Mouse (Mus musculus) G1E (cell line): ENCODE data around the gene Psmg1. TPM values are rescaled to one million over a fixed set of nuclear protein-coding genes. Genes with fewer than 3 reads are reported as not detected.

Source experiments
- ATAC-seq: 2 replicates; pipeline ENCODE4 v1.8.0; 2016; ENCODE audit warnings: mild to moderate bottlenecking; ENCODE audit not compliant: insufficient number of reproducible peaks, poor library complexity, low FRiP score, severe bottlenecking; ENCODE audit errors: extremely low read depth
- DNase-seq: peaks from one replicate; pipeline ENCODE4 v3.0.0; 2012; ENCODE audit warnings: low spot score
- H3K27me3 ChIP-seq: 2 replicates; pipeline ENCODE4 v1.6.1; 2012; ENCODE audit warnings: mild to moderate bottlenecking, low read length, inconsistent platforms; ENCODE audit not compliant: insufficient read depth
- H3K36me3 ChIP-seq: replicated peaks from 2 replicates; pipeline ENCODE3; 2012; ENCODE audit warnings: mild to moderate bottlenecking, inconsistent platforms
- H3K4me1 ChIP-seq: 2 replicates; pipeline ENCODE4 v1.6.1; 2012; ENCODE audit warnings: low read depth, low read length, inconsistent platforms, mixed read lengths; ENCODE audit not compliant: insufficient read depth
- H3K4me3 ChIP-seq: 2 replicates; pipeline ENCODE4 v1.5.1; 2012; ENCODE audit warnings: low read depth, mild to moderate bottlenecking, inconsistent platforms, low read length, moderate library complexity, mixed read lengths
- H3K9me3 ChIP-seq: replicated peaks from 2 replicates; pipeline ENCODE4 v1.6.1; 2012; ENCODE audit warnings: inconsistent platforms
- CTCF ChIP-seq: IDR thresholded peaks from 2 replicates; pipeline ENCODE4 v1.5.1; 2012; ENCODE audit warnings: low read depth, low read length, inconsistent platforms, mixed read lengths
- GATA1 ChIP-seq: IDR thresholded peaks from 2 replicates; pipeline ENCODE4 v1.6.1; 2012; ENCODE audit warnings: borderline replicate concordance, low read length, inconsistent platforms, mixed read lengths
- GATA2 ChIP-seq: IDR thresholded peaks from 2 replicates; pipeline ENCODE4 v1.6.1; 2012; ENCODE audit warnings: low read depth, low read length, inconsistent platforms, borderline replicate concordance
- POLR2AphosphoS5 ChIP-seq: IDR thresholded peaks from 2 replicates; pipeline ENCODE4 v1.6.1; 2012; ENCODE audit warnings: low read depth, low read length, inconsistent platforms; ENCODE audit not compliant: insufficient replicate concordance
- TAL1 ChIP-seq: conservative IDR thresholded peaks from 2 replicates; pipeline ENCODE4 v1.6.1; 2012; ENCODE audit warnings: low read depth, low read length, inconsistent platforms, mixed read lengths
- polyA plus RNA-seq: library from polyadenylated mRNA; stranded (reverse); fragments of >175 nt; gene quantifications from 2 replicates; pipeline ENCODE4 v1.2.3, GENCODE M21; 2012
- total RNA-seq, 2 experiments: library from RNA; stranded (forward) in 1 of 2; stranded (reverse) in 1 of 2; fragments of 200-1000 nt in 1 of 2; fragments of >200 nt in 1 of 2; fragmentation: Nextera tagmentation in 1 of 2; gene quantifications; 2 replicates each; pipeline ENCODE4 v1.2.3; 2014 to 2017

The Psmg1 gene
- total RNA-seq (2014; fragmentation: Nextera tagmentation) (29.9 and 37.3 TPM in 2 replicates), total RNA-seq (2017) (70.4 and 75.6 TPM in 2 replicates), polyA plus RNA-seq (89.8 and 102 TPM in 2 replicates)

DNA sequence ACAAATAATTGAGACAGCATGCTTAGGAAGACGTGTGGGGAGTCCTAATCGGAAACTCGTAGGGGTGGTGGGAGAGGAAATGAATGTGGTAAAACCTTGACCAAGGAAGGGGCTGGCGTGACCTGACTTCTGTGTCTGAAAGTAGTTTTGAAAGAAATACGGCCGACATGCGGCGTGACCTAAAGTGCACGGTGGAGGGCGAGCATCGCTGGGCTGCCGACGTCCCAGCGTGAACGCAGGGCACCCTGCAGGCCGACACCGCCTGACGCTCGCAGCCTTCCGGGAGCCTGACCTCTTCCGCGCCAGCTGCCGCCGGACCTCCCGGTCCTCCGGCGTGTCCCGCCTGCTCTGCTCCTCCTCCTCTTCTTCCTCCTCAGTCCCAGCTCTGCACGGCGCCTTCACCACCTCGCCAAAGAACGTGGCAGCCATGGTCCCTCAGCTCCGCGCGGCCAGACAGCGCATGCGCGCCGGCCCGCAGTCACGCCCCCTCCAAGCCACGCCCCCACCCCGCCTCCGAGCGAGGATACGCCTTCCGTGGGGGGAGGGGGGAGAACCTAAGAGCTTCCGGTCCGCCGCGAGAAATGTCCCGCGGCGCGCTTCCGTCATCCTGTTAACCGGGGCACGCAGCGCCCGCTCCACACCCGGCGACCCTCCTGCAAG, at the start of gene Psmg1:
Psmg1 (minus strand) TSS at position 499 of the 660 bp plus-strand sequence.
- ATAC-seq: peak; percentile 73
- H3K36me3 ChIP-seq: peaks cover 62% of the 10 kb centered on the region

DNA sequence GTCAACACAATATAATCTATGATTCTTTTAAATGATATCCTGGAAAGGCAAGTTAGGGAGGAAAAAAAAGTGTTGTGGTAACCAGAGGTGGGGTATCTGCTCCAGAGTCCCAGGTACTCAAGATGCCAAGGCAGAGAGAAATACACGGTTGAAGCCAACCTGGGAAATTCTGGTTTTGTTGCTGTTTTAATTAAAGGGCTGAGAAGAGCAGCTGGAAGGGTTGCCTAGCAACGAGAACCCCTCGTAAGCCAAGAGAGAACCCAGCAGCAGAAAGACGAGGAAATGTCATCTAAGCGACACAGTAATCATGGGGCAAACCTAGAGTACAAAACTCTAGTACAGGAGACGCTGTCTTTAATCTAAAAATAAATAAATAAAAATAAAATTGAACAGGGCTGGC, 48.8 kb upstream of the Psmg1 start:
- no peaks in the 10 kb centered on the region for H3K9me3 ChIP-seq
- no peak for TF ChIP-seq TAL1
- no peak for TF ChIP-seq CTCF
- TF ChIP-seq GATA2: no peak
- no peak for TF ChIP-seq GATA1
- no peak for TF ChIP-seq POLR2AphosphoS5
- DNase-seq: no peak
- peaks cover 94% of the 10 kb centered on the region for H3K36me3 ChIP-seq
- no peaks in the 10 kb centered on the region for H3K27me3 ChIP-seq
- no peak overlapping the region for H3K4me3 ChIP-seq
- no peak for ATAC-seq
- peaks cover 5% of the 10 kb centered on the region; the same call in 1 of the 2 replicates for H3K4me1 ChIP-seq

More for the DNA sequence above, at the start of gene Psmg1:
- Histone ChIP-seq H3K9me3 (no peaks in the 10 kb centered on the region), H3K4me1 (peaks cover 20% of the 10 kb centered on the region), H3K4me3 (peak within 1 kb of the TSS; percentile 99), H3K27me3 (no peaks in the 10 kb centered on the region)
- TF ChIP-seq CTCF (no peak), GATA2 (no peak), TAL1 (no peak), POLR2AphosphoS5 (no peak), GATA1 (no peak)
- DNase-seq: peak; percentile 86

DNA sequence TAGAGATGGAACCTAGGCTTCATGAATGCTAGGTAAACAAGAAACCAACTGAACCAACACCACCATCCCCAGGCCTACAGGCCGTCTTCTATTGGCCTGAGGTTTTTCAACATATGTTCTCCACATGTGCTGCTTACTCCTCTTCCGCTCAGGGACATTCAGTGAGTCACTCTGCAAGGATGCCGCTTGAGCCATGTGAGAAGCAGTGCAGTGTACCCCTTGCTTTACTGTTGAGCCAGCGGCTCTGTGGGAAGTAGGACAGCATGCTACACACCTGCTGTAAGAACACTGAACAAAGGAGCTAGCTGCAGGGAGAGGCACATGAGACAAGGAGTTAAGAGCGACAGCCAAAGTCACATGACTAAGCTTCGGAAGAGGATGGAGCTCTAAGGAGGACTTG, 43.7 kb upstream of the Psmg1 start:
- peaks cover 4% of the 10 kb centered on the region; the same call in 1 of the 2 replicates for H3K4me1 ChIP-seq
- no peaks in the 10 kb centered on the region for H3K9me3 ChIP-seq
- no peaks in the 10 kb centered on the region for H3K27me3 ChIP-seq
- no peak overlapping the region for H3K4me3 ChIP-seq
- no peak for ATAC-seq
- H3K36me3 ChIP-seq: peaks cover 93% of the 10 kb centered on the region
- TF ChIP-seq GATA1 (no peak), GATA2 (no peak), POLR2AphosphoS5 (no peak), CTCF (no peak), TAL1 (no peak)
- no peak for DNase-seq

DNA sequence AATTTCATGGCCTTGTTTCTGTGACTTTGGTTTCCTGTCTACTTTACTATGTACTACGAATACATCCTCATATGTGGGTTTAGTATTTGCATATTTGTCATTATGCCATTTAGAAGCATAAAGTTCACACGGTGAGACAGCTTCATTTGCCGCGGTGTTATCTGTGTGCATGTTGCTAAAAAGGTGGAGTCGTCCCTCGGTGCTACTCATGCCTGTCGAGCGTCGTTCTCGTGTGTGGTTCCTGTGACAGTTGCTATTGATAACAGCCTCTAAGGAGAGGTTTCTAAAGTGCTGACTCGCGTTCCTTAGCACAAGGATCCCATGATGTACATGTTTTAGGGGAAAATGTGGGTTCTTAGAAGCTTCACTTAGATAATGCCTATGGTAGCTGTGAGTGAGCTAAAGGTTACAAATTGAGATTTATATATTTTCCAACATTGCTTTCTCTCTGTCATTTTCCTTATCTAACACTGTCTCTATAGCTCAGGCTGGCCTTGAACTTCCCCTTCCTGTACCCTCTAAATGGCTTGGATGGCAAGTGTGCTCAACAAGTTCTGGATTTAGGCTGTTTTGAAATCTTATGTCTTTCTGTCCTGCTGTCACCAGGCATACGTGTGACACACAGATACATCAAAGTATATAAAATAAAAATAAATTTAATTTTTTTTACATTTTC, 41.7 kb upstream of the Psmg1 start:
- Histone ChIP-seq H3K4me3 (no peak overlapping the region), H3K36me3 (peaks cover 93% of the 10 kb centered on the region), H3K4me1 (peaks cover 4% of the 10 kb centered on the region; the same call in 1 of the 2 replicates), H3K27me3 (no peaks in the 10 kb centered on the region), H3K9me3 (no peaks in the 10 kb centered on the region)
- TF ChIP-seq GATA2: no peak
- TF ChIP-seq TAL1: no peak
- no peak for TF ChIP-seq CTCF
- TF ChIP-seq GATA1: no peak
- TF ChIP-seq POLR2AphosphoS5: no peak
- ATAC-seq (peak; percentile 15; the same call in 1 of the 2 replicates), DNase-seq (no peak)

DNA sequence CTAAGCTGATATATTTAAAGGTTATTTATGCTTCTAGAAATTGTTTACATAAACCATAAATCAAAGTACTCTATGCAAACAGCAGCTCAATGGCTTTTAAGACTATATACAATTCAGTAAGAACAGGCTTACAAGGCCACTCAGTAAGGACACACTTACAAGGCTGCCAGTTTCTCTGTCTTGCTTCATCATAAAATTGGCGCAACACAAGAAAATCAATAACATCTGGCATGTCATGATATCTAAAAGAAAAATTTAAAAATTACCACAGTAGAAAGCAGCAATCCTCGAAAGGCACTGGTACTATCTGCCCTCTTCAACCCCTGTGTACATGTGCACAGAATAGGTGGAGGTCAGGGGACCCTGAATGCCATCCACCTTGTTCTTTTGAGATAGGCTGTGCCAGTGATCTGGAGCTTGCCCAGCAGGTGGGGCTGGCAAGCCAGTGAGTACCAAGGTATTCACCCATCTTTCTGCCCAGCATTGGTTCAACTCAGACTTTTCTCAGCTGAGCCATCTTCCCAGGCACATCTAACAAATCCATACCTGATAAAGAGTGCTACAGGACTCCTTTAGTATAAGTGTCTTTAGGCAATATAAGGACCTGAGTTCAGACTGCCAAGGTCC, 39.8 kb upstream of the Psmg1 start:
- ATAC-seq: no peak
- peaks cover 93% of the 10 kb centered on the region for H3K36me3 ChIP-seq
- DNase-seq: no peak
- TF ChIP-seq POLR2AphosphoS5: no peak
- no peak for TF ChIP-seq CTCF
- TF ChIP-seq TAL1: no peak
- no peak for TF ChIP-seq GATA2
- TF ChIP-seq GATA1: no peak
- no peaks in the 10 kb centered on the region for H3K27me3 ChIP-seq
- H3K4me1 ChIP-seq: peaks cover 4% of the 10 kb centered on the region; the same call in 1 of the 2 replicates
- no peaks in the 10 kb centered on the region for H3K9me3 ChIP-seq
- no peak overlapping the region for H3K4me3 ChIP-seq

DNA sequence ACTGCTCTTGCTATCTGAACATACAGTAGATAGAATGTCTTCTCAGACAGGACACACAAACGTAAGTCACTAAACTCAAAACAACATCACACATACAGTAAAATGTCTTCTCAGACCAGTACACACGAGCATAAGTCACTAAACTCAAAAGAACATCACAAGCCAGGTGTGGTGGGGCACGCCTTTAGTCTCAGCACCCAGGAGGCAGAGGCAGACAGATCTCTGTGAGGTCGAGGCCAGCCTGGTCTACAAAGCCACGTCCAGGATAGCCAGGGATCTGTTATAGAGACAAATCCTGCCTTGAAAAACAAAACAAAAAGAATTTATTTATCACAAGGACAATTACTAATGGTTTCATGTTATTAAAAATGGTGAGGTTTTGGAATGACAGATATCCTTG, 35.5 kb upstream of the Psmg1 start:
- no peak for DNase-seq
- Histone ChIP-seq H3K4me3 (no peak overlapping the region), H3K9me3 (no peaks in the 10 kb centered on the region), H3K27me3 (no peaks in the 10 kb centered on the region), H3K36me3 (peaks cover 80% of the 10 kb centered on the region), H3K4me1 (no peaks in the 10 kb centered on the region)
- ATAC-seq: no peak
- TF ChIP-seq GATA2 (no peak), TAL1 (no peak), GATA1 (no peak), CTCF (no peak)
